Mouse (Mus musculus) megakaryocyte, embryonic 14.5 days (primary cell): ENCODE data around the gene Ntn5.

ENCODE experiments used
- FLI1 ChIP-seq: IDR thresholded peaks from 2 replicates; pipeline ENCODE4 v1.6.1; 2012; ENCODE audit warnings: low read length, inconsistent platforms, mixed read lengths
- GATA1 ChIP-seq: IDR thresholded peaks from 3 replicates; pipeline ENCODE4 v1.6.1; 2012; ENCODE audit warnings: mixed read lengths, low read length, inconsistent platforms, borderline replicate concordance

GRCm38 (mm10) chr7:45741308-45741707, 57.5 kb downstream of the Ntn5 start:
- TF ChIP-seq GATA1 (no peak), FLI1 (no peak)
